Mouse (Mus musculus) spleen, postnatal 14 days (tissue): Measurements from ENCODE around the gene Nek6.

Experiments used
- DNase-seq, 2 experiments: peaks; one replicate each; pipeline ENCODE4 v3.0.0; 2021 to 2022; ENCODE audit warnings: low spot score in 2 of 2

The Nek6 gene

DNA sequence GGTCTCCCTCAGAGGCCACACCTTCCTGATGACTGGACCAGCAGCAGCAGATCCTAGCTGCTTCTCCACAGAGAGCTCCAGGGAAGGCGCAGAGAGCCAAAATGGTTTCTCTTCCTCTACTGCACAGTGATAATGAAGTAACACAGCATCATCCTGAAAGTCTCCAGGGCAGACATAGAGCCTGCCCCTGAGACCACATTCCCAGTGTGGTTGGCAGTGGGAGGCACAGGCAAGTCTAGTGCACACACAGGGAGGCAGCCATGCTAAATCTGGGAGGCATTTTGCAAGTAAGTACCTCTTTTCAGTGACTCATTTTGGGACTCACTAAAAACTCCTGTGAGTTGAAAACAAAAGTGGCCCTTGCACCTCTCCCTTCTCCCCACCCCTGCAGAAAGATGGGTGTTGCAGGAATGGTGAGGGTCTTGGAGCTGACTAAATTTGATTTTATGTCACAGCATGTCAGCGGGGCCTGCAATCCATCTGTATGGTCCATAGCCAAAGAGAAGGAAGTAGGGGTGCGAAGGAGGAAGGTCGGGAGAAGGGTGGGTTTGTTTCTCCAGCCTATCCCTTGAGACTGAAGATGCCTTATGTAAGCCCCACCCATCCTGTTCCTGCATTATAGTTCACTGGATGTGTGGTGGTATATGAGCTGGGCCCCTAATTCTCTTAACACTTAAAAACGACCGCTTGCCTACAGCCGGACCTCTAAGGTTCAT is 2.3 kb upstream of the Nek6 start:
- no peak for DNase-seq

DNA sequence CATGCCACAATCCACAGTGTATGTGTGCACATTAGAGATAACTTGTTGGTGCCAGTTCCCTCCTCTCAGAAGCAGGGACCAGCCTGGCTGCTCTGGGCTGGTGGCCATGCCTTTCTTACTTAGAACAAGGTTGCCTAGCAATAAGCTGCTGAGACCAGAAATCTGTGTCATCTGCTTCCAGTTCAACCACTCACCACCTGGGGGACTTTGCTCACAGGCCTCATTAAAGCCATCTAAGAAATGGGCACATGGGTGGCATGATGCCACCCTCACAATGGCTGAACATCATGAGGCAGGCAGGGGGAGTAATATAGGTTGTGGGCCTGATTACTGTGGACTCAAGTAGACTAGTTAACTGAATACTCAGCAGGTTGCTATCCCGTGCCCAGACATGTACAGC is 1.3 kb upstream of the Nek6 start:
- no peak for DNase-seq

DNA sequence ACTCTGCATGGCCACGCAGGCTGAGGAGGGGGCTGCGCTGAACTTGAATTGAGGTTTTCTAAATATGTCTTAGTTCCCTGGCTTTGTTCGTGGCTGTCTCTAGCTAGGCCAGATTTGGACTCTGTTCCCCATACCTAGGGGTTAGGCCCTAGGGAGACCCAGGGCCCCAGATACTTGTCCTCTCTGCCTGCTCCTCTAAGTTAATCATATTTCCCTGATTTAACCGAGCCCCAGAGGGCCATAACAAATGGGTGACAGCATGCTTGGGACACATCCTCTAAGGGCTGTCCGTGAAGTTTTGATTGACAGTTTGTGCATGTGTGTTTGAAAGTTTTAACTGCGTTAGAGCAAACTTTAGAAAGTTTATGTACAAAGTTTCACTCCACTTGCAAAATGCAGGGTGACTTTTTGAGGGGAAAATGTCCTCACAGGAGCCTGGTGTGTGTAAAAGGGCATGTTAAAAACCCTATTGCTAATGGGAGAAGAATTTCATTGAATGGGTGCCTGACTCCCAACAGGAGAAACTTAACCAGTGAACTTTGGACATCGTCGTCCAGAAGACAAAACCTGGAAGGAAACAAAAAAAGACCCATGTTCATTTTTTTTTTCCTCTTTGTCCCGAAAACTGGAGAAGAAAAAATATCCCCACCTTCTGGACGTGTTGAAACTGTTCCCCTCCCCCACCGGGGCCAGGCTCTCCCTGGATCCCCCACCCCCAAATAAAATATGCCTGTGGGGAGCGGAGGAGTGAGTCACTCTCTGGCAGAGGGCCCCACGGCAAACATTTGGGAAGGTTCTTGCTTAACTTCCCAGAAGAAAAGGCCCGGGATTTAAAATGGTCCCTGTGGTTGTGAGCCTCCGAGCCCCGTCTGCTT is 1.1 kb downstream of the Nek6 start:
- no peak for DNase-seq

GRCm38 (mm10) chr2:38513183-38513529 is 1.7 kb downstream of the Nek6 start:
- no peak for DNase-seq

DNA sequence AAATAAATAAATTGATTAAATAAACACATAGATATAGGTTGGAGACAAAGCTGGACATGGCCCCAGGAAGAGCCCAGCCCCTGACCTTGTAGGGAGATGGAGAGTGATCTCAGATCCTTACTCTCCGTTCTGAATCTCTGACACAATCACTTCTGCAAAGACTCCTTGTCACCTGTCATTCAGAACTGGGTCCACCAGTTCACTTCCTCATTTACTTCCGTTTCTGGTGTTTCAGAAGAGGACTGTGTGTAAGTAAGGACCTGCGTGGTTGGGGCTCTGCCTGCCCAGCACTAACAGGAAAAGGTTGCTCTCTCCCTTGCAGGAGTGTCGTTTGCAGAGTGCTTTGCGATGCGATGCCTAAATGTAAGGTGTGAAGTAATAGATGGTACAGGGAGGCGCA is 3.0 kb downstream of the Nek6 start:
- peak in 1 of 2 experiments; percentile 18 for DNase-seq

DNA sequence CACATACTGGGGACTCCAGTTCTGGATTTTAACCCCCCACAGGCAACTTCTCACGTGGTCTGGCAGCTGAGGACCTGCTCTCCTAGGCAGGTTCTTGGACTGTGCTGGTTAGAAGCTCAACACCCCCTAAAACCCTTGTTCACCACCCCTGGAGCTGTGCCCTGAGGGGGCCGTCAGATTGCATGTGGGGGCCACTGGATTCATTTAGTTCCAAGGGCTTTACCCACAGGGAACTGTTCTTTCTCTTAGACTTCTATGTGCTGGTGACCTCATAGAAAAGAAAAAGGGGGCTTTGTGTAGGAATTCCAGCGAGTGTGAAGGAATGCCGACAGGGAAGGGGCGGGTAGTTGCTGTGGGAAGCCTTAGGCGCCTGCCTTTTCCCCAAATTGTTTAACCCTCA is 4.0 kb downstream of the Nek6 start:
- DNase-seq, result no peak

GRCm38 (mm10) chr2:38516471-38516870 is 5.0 kb downstream of the Nek6 start:
- no peak for DNase-seq

GRCm38 (mm10) chr2:38517045-38517444 is 5.6 kb downstream of the Nek6 start:
- DNase-seq, result no peak

DNA sequence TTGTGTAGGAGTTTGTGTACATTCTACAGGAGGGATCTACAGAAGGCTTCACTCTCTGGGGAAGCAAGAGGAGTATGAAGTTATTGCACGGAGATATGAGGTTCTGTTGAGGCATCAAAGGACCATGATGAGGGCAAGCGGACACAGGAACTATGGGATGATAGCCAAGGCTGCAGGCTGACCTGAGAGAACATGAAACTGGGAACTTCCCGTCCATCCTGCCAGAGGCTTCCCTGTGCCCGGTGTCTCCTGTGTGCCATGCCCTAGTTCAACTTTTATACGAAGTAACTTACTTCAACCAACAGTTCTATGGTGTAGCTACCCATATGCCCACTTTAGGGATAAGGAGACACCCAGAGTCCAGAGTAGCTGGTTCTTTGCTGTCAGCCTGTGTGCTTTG is 7.3 kb downstream of the Nek6 start:
- no peak for DNase-seq

- DNase-seq, result no peak
Measured at GRCm38 (mm10) chr2:38519934-38520333, 8.5 kb downstream of the Nek6 start.

DNA sequence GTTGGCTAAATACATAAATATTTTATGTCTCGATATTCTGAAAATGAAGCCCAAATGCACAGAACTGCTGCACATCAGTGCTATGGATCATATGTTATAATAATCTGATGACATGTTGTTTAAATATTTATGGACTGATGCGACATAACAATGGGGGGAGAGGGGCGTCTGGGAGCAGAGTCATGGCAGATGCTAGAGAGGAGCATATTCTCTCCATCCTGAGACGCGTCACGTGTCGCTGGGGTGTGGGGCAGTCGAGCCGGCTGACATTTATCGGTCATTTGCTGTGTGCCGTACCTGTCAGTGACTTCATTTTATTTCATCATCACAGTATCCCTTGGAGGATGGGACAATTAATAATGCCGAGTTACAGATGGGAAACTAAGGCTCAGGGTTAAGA is 10.2 kb downstream of the Nek6 start:
- DNase-seq, result no peak

- no peak for DNase-seq
Measured at GRCm38 (mm10) chr2:38522354-38522753, 10.9 kb downstream of the Nek6 start.

GRCm38 (mm10) chr2:38523781-38524445 is 12.5 kb downstream of the Nek6 start:
- DNase-seq, result no peak

DNA sequence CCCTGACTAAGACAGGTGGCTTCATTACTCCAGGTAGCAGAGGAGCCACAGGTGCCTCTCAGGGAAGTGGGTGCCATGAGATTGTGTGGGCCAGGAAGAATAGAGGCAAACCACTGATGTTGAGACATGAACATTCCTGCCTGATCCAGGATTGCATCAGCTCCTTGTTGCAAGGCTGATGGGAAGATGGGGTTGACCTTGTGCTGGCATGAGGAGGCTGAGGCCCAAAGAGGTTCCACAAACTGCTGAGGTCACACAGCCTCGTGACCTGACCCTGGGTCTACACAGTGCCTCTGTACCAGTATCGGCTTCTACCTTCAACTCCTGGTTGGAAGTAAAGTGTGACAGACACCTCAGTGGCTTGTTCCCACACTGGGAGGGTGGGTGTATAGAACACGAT is 13.6 kb downstream of the Nek6 start:
- no peak for DNase-seq

- no peak for DNase-seq
Measured at GRCm38 (mm10) chr2:38529582-38530152, 18.2 kb downstream of the Nek6 start.

- DNase-seq, result no peak
Measured at GRCm38 (mm10) chr2:38530955-38531381, 19.5 kb downstream of the Nek6 start.

- no peak for DNase-seq
Measured at GRCm38 (mm10) chr2:38533322-38533721, 21.9 kb downstream of the Nek6 start.

GRCm38 (mm10) chr2:38533767-38534166 is 22.3 kb downstream of the Nek6 start:
- no peak for DNase-seq

GRCm38 (mm10) chr2:38534241-38534940 is 22.9 kb downstream of the Nek6 start:
- DNase-seq, result no peak

DNA sequence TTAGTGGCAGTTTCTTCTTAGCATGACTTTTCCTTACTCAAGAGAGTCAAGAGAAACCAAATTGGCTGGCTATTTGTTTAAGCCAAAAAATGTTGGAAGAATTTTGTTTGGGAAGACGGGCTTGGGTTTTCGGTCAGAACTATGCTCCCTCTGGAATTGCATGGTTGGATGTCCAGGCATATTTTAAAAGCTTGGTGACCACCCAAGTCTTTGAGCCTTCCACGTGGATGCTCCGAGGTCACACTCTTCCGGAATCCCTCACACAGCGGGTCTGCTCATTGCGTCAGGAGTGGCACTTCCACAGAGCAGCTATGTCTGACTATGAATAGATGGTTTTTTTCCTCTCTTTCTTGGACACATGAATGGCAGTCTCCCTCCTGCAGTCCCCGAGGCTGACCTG is 23.6 kb downstream of the Nek6 start:
- DNase-seq, result no peak

- DNase-seq, result no peak
Measured at GRCm38 (mm10) chr2:38535521-38536220, 24.2 kb downstream of the Nek6 start.
